Mouse (Mus musculus) urinary bladder, postnatal 25 days (tissue): ENCODE measurements around the gene Arhgap23.

Experiments used
- DNase-seq: peaks from one replicate; pipeline ENCODE4 v3.0.0; 2022; ENCODE audit warnings: low spot score

Arhgap23 gene

DNA sequence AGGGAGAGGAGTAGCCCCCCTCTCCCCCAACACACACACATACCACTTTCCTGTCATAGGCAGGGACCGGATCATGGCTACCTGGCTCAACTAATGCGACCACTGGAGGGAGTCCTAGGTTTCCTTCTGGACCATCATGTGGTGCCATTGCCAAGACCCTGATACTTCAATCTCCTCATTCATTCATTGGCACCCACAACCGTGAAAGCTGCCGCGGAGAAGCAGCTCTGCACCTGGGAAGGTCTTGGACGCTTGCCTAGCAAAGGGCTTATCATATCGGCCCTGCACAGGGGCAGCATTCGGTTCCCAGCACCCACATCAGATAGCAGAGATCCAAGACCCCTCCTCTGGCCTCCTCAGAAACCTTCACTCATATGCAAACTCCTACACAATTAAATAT lies 91.0 kb downstream of the Arhgap23 start:
- DNase-seq, result no peak

DNA sequence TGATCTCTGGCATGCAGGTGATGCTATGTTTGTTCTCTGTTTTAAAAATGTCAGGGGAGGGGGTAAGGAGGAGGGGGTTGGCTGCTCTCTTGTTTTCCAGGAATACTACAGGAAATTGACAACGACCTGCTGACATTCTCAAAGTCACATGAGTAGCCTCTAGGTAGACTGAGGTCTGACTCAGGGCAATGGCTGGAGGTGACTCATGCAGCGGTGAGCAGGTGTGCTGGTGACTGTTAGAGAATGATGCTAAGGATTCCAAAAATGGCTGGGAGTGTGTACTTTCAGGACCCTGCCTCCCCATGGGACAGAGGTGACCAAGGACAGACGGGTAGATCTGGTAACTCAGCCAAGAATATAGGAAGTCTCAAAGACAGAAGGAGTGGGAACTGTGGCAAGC lies 92.9 kb downstream of the Arhgap23 start:
- no peak for DNase-seq

DNA sequence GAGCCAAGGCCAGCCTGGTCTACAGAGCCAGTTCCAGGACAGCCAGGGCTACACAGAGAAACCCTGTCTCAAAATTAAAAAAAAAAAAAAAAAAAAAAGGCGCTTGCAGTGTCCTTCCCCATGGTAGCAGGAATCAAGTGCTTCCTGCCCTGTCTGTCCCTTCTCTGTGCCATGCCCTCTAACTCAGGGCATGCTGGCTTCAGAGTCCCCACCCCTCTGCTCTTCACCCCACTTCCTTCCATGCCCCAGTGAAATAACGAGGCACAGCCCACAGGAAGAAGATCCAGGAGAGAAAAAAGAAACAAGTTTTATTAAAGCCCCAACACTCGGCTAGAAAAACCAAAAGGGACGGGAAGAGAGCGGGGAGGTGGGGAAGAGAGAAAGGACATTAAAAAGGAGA lies 93.7 kb downstream of the Arhgap23 start:
- DNase-seq, result no peak

DNA sequence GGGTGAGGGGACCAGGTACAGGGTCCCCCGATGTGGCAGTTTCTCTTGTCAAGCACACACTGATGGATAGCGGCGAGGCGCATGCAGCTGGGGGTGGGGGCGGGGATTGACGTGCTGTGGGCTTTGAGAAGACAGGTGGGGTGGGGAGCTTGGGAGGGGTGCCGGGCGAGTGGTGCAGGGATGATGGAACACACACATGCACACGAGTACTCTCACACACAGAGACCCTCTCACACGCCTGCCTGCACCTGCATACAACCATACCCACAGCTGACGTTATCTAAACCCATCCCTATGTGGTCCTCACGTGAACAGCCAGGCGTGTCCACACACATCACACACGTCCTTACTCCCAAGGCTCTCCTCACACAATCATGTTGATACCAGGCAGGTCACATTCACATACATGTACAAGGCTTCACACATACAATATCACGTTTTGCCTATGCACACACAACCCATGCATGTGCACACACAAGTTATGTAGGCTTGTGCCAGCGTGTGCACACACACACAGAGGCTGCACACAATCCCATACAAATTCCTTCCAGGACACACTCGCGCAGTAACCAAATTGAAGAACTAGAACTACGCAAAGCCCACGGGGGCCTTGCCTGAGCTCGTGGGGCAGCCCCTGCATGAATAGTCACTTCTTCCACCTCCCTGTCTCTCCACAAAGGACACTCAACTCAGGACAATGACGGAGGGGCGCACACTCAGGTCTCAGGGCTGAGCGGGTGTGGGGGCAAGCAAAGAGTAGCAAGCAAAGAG lies 94.6 kb downstream of the Arhgap23 start:
- no peak for DNase-seq

DNA sequence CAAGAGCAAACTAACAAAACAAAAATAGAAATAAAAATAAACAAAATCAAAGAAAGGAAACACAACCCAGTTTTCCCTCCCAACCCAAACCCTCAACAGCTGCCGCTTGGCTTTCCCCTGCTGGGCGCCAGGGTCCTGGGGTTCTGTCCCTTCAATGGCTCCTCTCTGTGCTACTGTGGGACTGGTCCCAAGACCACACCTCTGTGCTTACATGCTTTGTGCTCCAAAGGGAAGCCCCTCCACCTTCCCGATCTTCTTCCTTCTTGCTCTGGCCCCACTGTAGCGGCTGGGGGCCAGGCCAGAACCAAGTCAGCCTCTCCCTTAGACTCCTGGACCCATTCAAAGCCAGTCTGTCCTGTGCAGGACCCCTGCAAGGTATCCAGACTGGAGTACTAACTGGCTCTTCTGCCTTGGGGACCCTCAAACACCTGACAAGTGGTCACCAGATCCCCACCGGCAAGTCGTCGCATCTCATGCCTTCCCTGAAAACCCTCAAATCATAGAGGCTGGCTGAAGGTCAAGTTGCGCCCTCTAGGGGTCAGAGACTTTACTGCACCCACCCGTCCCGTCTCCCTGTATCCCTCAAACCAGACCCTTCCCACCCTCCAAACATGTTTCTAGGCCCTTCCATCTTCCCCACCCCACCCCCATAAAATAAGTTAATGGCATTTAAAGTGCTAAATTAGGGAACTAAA lies 95.8 kb downstream of the Arhgap23 start:
- DNase-seq, result peak; percentile 70

DNA sequence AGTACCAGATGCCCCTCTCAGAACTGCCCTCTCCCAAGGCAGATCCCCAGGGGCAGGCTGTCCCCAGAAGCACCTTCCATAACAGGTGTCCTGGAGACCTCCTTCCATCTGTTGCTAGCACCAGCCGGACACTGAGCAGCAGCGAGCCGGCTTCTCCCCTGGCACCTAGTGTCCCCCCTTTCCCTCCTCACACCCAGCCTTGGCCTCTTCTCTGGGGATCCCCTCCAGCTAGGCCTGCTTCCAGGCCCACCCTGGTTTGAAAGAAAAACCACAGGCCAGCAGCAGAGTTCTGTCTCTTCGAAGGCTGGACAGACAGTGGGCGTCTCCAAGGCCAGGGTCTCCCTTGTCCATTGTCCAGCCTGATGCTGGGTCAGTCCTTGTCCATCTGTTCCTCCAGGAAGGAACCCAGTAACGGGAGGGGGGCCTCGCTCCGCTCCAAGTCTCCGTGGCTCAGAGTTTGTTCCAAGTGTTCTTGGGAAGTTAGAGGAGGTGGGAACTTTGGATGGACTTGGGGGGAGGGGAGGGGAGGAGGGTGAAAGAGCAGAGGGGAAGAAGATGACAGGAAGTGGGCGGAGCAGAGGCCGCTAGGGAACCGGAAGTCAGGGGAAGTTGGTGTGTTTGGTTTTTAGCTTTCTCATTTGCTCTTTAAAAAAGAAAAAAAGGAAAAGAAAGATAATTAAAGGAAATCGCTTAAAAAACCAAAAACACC lies 96.5 kb downstream of the Arhgap23 start:
- DNase-seq, result no peak

DNA sequence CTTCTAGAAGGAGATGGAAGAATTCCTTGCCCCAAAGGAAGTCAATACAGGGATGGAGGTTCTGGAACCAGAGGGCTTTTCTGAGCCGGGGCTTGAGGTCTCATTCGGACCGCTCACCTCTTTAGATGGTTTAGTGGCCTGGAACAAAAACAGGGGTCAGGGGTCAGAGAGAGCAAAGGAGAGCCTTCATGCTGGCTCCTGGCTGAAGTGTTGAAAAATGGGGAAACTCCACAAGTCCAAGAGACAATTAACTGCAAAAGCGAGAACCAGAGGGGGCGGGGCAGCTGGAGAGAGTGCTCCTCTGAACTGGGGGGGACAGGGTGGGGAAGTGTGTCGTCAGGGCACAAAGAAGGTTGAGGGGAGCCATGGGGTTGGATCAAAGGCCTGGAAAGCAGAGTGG lies 97.2 kb downstream of the Arhgap23 start:
- no peak for DNase-seq

DNA sequence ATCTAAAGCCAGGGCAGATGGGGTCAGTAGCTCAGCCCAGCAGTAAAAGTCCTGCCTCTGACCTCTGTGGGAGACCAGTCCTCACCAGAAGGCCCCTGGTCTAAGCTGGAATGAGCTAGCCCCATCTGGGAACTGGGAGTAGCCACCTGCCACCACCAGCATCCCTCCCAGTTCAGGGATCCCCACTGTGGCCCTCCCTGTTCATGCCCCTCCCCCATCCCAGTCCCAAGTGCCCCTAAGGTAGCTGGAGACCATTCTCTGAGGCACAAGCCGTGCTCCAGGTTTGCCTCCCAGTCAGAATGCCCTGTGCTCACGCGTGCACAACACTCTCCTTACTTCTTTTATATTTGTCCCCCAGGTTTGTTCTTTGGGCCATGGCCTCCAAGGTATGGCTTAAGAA lies 97.7 kb downstream of the Arhgap23 start:
- DNase-seq, result no peak

DNA sequence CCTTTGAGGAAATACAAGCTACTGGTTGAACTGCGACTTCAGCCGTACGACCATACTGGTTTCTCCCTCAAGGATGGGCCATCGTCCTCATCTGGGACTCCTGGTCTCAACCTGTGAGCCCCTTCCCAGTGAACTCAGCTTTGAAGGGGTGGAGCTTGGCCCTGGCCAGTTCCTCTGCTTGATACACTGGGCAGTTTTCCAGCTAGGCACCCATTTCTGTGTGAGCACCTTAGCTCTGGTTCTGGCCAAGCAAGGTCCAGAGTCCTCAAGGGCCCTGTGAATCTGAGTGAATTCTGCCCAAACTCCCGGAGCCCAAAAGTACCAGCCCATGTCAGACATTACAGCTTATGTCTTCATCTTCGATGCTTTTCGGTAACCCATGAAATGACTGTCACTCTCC lies 105.2 kb downstream of the Arhgap23 start:
- DNase-seq, result no peak

DNA sequence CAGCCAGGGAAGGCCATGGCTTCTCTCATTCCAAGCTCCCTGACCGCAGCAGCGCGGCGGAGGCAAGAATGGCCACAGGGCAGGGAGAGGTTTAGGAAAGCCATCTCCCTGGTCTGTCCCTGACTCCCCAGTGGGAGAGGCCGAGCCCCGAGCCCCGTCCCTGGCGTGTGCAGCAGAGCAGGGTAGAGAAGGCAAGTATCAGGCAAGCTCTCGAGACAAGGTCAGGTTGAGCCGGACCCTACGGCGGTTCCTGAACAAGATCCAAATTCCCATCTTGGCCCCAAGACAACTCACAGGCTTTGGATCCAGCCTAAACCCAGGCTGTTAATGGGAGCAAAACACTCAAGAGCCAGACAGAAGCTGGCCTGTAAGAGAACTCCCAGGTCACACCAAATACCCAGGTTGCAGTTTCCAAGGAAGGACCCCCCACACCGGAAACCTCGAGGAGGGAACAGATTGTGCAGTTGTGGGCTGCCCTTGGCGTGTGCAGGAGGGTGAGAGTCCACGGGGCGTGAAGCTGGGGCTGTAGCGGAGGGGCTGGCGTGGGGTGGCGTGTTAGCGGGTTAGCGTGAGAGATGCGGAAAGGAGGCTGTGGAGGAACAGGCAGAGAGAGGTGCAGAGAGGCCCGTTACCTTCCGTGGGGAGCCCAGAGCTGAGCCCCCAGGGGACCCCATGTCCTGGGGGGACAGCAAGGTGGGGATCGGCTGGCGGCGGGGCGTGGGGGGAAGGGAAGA lies 106.6 kb downstream of the Arhgap23 start:
- no peak for DNase-seq

DNA sequence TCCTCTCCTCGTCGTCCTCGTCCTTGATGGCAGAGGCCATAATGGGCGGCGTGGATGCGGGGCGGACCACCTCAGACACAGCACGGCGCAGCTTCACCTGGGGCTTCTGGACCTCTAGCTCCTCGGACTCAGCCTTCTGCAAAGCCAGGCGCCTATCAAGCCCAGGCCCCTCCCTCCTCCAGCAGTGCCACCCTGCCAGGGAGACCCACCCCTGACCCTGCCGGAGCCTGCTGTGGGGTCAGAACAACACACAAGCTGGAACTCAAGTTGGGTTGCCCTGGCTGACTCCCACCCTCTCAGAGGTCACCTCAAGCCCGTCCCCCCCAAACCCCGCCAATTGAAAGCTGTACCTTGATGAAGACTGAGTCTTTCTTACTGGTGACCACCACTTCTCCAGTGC lies 107.8 kb downstream of the Arhgap23 start:
- no peak for DNase-seq

DNA sequence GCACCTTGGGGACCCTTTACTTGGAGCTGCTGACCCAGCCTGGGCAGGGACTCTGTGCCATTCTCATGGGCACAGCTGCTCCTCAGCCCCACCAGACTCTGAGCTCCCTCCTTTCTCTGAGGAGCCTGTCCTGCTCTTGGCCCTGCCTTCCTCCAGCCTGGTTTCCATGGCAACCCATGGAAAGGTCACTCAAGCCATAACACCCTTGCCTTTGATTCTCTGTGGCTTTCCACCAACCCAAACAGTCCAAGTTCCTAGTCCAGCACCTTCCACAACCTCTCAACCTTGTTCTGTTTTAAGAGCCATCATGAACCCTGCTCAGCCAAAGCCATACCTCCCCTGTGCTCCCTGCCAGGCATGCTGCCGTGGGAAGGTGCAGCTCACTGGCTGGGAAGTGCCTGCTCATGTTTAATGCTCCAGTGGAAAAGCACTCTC lies 108.5 kb downstream of the Arhgap23 start:
- DNase-seq, result no peak

DNA sequence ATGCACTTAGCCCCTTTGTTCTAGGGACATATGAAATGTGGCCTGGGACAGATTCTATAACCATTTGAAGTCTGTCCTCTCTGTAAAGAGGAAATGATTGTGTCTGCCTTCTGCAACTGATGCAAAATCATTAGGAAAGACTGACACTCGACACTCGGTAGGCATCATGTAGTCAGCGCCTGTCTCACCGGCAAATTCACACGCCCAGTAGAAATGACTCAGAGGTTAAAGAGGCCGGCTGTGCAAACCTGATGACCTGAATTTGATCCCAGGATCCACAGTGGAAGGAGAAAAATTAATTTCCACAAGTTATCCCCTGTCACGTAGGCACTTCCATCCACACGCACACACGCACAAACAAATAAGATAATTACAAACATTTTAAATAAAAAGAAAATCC lies 109.0 kb downstream of the Arhgap23 start:
- no peak for DNase-seq

DNA sequence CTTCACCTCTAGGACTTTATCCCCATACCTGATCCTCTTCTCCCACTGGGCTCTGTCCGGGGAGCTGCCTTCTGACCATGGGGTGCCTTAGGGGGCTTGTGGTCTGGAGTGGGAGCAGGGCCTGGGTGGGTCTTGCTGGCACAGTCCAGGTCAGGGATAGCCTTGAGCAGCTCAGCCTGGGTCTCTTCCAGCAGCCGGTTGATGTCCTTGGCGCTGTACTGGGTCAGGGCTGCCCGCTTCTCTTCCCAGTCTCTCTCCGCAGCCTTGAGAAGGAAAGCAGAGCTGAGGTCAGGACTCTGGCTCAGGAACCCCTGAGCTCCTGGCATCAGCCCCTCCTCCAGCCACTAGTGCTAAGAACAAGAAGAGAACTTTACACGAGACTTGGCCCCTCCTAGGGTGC lies 110.0 kb downstream of the Arhgap23 start:
- DNase-seq, result no peak

DNA sequence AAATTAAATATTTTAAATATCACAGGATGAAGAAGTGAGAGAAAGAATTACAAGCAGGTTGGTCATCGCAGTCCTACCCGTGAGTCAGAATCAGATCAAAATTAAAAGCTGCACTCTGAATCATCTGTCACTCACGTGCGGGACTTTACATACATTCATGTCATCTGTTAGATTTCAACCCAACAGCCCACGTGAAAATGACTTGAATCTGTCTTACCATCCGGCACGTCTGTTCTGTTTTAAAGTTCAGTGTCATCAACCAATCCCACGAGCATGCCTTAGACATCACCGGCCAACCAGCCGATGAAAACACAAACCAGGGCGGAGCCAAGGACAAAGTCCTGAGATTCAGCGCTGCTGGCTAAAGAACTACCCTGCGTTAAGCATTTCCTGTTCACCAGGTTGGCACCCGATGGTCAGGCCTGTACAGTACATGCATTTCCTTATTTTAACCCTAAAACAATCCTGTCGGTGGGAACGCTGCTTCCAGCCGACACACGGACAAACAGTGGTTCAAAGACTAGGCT lies 113.0 kb downstream of the Arhgap23 start:
- no peak for DNase-seq

DNA sequence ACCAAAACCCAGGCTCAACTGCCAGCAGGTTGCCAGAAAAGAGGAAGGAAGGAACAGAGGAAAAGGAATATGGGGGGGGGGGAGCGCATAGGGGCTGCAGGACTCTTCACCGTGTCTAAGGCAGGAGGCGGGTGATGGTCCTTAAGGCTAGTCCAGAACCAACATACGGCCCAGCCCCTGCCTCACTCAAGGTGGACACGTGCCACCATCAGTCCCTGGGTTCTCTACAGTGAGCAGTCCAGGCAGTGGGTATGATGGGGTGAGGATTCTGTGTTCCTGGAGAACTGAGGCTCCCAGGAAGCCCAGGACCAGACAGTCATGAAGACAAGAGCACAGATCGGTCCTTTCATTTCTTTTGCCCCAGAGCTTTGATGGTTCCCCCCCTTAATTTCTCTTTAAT lies 114.7 kb downstream of the Arhgap23 start:
- DNase-seq, result no peak

DNA sequence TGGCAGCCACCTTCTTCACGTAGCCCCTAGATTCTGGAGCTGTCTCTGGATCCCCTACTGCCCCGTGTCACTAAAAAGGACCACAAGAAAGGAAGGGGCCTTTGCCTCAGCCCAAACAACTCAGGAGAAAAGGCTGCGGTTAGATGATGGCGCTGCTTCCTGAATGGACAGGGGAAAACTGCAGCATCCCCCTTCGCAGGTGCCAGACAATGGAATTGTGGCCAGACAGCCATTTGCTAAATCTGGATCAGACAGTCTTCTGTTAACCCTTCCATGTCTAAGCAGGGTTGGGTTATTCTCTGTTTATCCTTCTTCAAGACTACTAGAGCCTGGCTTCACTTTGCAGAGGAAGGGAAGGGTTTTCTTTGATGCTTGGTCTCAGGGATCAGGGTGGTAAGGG lies 115.6 kb downstream of the Arhgap23 start:
- DNase-seq, result no peak

DNA sequence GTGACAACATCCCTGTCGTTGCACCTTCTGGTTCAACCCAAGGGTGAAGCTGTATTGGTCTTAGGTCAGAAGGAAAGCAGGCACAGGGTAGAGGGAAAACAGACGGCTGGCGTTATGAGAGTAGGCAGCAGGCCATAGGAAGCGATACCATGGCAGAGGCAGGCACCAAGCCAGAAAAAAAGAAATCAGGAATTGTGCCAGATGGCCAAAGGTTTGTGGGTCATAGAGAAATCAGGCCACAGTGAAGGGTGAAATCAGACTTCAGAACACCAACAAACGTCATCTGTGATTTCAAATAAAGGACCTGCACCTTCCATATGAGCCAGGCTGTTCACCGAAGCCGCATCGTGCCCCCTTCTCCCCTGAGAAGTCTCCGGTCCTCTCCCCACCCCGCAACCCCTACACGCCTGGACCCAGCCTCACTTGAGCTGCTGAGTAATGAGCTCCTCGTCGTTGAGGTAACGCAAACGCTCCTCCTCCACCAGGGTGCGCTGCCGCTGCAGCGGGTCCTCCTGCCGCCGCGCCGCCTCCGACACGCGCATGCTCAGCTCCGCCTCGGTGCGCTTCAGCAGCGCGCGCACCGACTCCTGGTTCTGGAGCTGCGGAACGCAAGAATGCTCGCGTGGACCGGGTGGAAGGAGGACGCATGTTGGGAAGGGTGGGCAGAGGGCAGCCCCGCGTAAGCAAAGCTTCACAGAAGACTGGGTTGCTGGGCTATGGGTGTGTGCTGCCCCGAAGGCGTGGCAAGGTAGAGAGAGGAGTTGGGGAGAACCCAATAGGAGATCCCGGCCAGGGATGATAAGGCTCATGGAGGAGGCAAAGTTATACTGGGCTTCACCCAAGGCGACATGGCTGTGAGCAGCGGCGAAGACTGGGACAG lies 116.3 kb downstream of the Arhgap23 start:
- peak; percentile 95 for DNase-seq

DNA sequence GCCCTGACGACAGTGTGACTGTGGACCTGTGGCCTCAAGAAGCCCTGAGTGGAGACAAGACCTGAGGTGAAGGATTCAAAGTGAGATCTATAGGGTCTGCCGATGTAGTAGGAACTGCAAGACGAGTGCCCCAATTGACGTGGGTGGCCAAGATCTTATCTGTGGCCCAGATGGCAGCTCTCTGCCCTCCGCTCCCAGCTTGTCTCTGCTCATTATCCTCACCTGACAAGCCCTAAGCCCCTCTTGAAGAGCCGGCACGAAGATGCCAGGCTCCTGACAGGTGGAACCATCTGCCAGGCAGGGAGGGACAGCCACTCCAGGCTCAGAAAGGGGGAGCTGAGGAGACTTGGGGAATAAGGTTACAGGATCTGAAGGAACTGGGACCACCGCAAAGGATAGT lies 117.0 kb downstream of the Arhgap23 start:
- DNase-seq, result no peak

DNA sequence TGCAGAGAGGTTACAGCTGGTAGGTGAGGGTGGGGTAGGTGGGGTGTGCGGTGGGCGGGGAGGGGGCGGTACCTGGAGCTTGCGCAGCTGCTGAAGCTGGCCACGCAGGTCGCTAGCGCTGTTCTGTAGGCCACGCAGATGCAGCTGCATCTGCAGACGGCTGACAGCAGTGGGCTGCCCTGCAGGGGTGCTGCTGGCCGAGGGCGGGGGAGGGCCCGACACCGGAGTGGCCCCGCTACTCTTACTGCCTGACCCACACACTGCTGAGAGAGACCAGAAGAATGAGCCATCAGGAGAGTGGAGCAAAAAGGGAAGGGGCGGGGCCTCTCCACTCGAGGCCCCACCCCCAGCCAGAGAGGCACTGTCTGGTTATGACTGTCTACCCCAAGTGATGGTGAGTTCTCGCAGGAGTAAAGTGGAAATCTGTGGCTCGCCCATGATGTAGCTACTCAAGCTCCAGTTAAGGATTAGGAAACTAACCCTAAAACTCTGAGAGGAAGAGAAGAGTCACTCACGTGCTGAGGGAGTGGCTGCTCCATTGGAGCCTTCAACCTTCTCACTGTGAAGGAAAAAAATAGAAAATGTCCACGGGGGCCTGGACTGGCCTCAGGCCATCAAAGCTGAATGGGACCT lies 117.7 kb downstream of the Arhgap23 start:
- no peak for DNase-seq

DNA sequence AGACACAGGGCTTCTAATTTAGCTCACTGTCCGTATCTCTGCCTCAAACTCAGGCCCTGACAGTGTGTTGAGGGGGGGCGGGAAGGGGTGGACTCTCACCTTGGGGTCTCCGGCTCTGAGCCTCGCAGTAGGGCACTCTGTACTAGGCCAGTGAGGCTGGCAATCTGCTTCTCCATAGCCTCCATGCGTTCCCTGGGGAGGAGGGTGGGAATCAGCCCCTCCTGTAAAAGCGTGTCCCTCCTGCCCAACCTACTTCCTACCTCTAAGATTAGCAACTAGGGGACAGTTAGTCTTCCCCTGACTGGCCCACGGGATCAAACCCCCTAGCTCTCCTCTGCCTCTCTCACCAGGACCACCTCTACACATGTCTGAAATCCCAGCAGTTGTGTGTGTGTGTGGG lies 118.3 kb downstream of the Arhgap23 start:
- DNase-seq, result no peak
